Mouse (Mus musculus) heart, embryonic 12.5 days (tissue): ENCODE results near the gene Galp. TPM values are rescaled to one million over a fixed set of nuclear protein-coding genes. Genes with fewer than 3 reads are reported as not detected.
"Not testable (repeated sequence)": the region's sequence is repeated elsewhere in the genome, so short reads cannot be mapped to it uniquely, and the experiment has no call there.

ENCODE experiments used
- ATAC-seq: fragments of 200-750 bp; cut with Nextera tagmentation; 2 replicates; pipeline ENCODE4 v1.8.0; 2017; ENCODE audit warnings: moderate TSS enrichment, moderate library complexity; ENCODE audit not compliant: insufficient number of reproducible peaks, low FRiP score
- H3K27ac ChIP-seq: fragments of 300-500 bp; sonication (generic); 2 replicates; pipeline ENCODE4 v1.5.1; 2016; ENCODE audit warnings: mild to moderate bottlenecking, moderate library complexity; ENCODE audit not compliant: poor library complexity, severe bottlenecking
- H3K27me3 ChIP-seq: fragments of 300-500 bp; sonication (generic); replicated peaks from 2 replicates; pipeline ENCODE4 v1.6.1; 2016; ENCODE audit warnings: mild to moderate bottlenecking, moderate library complexity
- H3K36me3 ChIP-seq: fragments of 300-500 bp; sonication (generic); 2 replicates; pipeline ENCODE4 v1.6.1; 2016; ENCODE audit warnings: mild to moderate bottlenecking, moderate library complexity
- H3K4me1 ChIP-seq: fragments of 300-500 bp; sonication (generic); replicated peaks from 2 replicates; pipeline ENCODE4 v1.6.1; 2016; ENCODE audit warnings: mild to moderate bottlenecking
- H3K4me2 ChIP-seq: fragments of 300-500 bp; sonication (generic); 2 replicates; pipeline ENCODE4 v1.6.1; 2016; ENCODE audit warnings: mild to moderate bottlenecking, moderate library complexity
- H3K4me3 ChIP-seq: fragments of 300-500 bp; sonication (generic); 2 replicates; pipeline ENCODE4 v1.5.1; 2016; ENCODE audit warnings: mild to moderate bottlenecking
- H3K9ac ChIP-seq: fragments of 300-500 bp; sonication (generic); 2 replicates; pipeline ENCODE4 v1.6.1; 2016; ENCODE audit warnings: mild to moderate bottlenecking, moderate library complexity
- H3K9me3 ChIP-seq: fragments of 300-500 bp; sonication (generic); replicated peaks from 2 replicates; pipeline ENCODE4 v1.6.1; 2016; ENCODE audit warnings: mild to moderate bottlenecking, moderate library complexity
- WGBS: fragments of 180-500 bp; shearing (Covaris S2); methylation state at CpG from one replicate; pipeline ENCODE4 v1.1.7; 2016; 5-methylcytosine and 5-hydroxymethylcytosine counted together
- polyA plus RNA-seq: library from polyadenylated mRNA; unstranded; fragments of >200 nt; fragmentation: Nextera tagmentation; extraction: Ambion mirVana; gene quantifications from 2 replicates; pipeline ENCODE4 v1.2.1, GENCODE M21; 2016

Galp gene
- polyA plus RNA-seq, 1 experiment from 2014 or later = not detected

GRCm38 (mm10) chr7:6213144-6213543 is 16.3 kb downstream of the Galp start:
- H3K4me2 ChIP-seq = no peak overlapping the region
- H3K27me3 ChIP-seq = no peaks in the 10 kb centered on the region
- no peaks in the 10 kb centered on the region for H3K4me1 ChIP-seq
- no peaks in the 10 kb centered on the region for H3K36me3 ChIP-seq
- WGBS = 41% methylated on average over 5 of the region's 5 CpGs
- no peak overlapping the region for H3K9ac ChIP-seq
- ATAC-seq = no peak
- no peak overlapping the region for H3K4me3 ChIP-seq
- no peak overlapping the region for H3K27ac ChIP-seq
- H3K9me3 ChIP-seq = peaks cover 28% of the 10 kb centered on the region

GRCm38 (mm10) chr7:6214691-6215090 is 17.8 kb downstream of the Galp start:
- not testable (repeated sequence) for H3K27ac ChIP-seq, H3K4me3 ChIP-seq, H3K27me3 ChIP-seq, H3K4me2 ChIP-seq, H3K36me3 ChIP-seq, ATAC-seq, H3K4me1 ChIP-seq, H3K9ac ChIP-seq
- H3K9me3 ChIP-seq = peaks cover 29% of the 10 kb centered on the region
- WGBS = 82% methylated on average over 4 of the region's 4 CpGs

DNA sequence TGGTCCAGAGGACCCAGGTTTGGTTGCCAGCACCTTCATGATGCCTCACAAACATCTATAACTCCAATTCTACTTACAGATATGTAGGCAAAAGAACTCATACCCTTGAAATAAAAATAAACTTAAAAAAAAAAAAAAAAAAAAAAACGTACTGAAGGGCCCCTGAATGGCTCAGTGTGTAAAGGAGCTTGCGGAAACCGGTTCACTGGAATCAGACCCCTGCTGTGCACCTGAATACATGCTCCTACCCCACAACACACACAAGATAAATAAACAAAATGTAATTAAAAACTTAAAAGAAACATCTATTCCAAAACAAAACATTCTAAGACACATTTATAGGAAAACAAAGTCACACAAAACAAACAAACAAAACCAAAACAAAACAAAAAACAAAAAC is 23.3 kb downstream of the Galp start:
- Histone ChIP-seq H3K27me3 (no peaks in the 10 kb centered on the region), H3K27ac (no peak overlapping the region), H3K9me3 (peaks cover 26% of the 10 kb centered on the region), H3K4me3 (no peak overlapping the region), H3K4me2 (no peak overlapping the region), H3K9ac (no peak overlapping the region), H3K36me3 (no peaks in the 10 kb centered on the region), H3K4me1 (no peaks in the 10 kb centered on the region)
- WGBS = 40% methylated on average over 3 of the region's 3 CpGs
- no peak for ATAC-seq

- no peak for ATAC-seq
- H3K36me3 ChIP-seq = no peaks in the 10 kb centered on the region
- 88% methylated on average over 12 of the region's 12 CpGs for WGBS
- no peak within 1 kb of the TSS for H3K4me3 ChIP-seq
- H3K27me3 ChIP-seq = no peaks in the 10 kb centered on the region
- peaks cover 22% of the 10 kb centered on the region for H3K9me3 ChIP-seq
- H3K4me1 ChIP-seq = no peaks in the 10 kb centered on the region
- H3K4me2 ChIP-seq = no peak within 1 kb of the TSS
- no peak within 1 kb of the TSS for H3K9ac ChIP-seq
- H3K27ac ChIP-seq = no peak within 1 kb of the TSS
Observed at GRCm38 (mm10) chr7:6221978-6222377, 25.1 kb downstream of the Galp start, which contains the start of gene Zscan5b. Gene Zscan5b (plus strand): TSS chr7:6222278.

DNA sequence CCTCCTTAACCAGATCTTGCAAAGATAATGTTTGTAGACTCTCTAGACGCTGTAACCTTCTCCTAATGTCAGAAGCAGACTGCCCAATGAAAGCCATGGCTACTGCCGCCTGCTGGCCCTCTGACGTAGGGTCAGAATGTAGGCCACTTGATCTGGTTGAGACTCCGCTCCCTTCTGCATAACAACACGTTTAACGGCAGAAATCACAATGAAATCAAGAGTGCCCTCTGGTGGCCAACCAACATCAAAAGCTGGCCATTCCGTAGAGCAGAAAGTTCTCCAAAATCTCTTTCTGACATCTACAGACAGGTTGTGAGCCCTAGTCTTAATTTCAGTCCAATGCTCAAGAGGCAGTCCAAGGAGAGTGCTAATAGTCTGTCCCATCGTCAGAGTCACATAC is 31.6 kb downstream of the Galp start:
- not testable (repeated sequence) for H3K36me3 ChIP-seq, H3K27me3 ChIP-seq, H3K4me1 ChIP-seq, H3K4me3 ChIP-seq, ATAC-seq, H3K9ac ChIP-seq, H3K4me2 ChIP-seq, H3K27ac ChIP-seq
- peaks cover 20% of the 10 kb centered on the region for H3K9me3 ChIP-seq
- 60% methylated on average over 8 of the region's 8 CpGs for WGBS

- Histone ChIP-seq H3K9me3 (no peaks in the 10 kb centered on the region), H3K9ac (no peak overlapping the region), H3K27ac (no peak overlapping the region), H3K4me1 (no peaks in the 10 kb centered on the region), H3K4me2 (no peak overlapping the region), H3K27me3 (no peaks in the 10 kb centered on the region), H3K4me3 (no peak overlapping the region), H3K36me3 (no peaks in the 10 kb centered on the region)
- WGBS = 48% methylated on average over 11 of the region's 11 CpGs
- ATAC-seq = no peak
Observed at GRCm38 (mm10) chr7:6239787-6240186, 42.9 kb downstream of the Galp start.

- H3K27me3 ChIP-seq, H3K9me3 ChIP-seq, H3K4me3 ChIP-seq, ATAC-seq, H3K4me2 ChIP-seq, H3K9ac ChIP-seq, H3K4me1 ChIP-seq, H3K27ac ChIP-seq, H3K36me3 ChIP-seq: not testable (repeated sequence)
- 20% methylated on average over 1 of the region's 1 CpGs for WGBS
Observed at GRCm38 (mm10) chr7:6240841-6241425, 44.0 kb downstream of the Galp start.

GRCm38 (mm10) chr7:6244361-6245292 is 47.7 kb downstream of the Galp start:
- ATAC-seq = no peak
- H3K27ac ChIP-seq = no peak overlapping the region

GRCm38 (mm10) chr7:6252410-6252809 is 55.5 kb downstream of the Galp start, which contains the start of gene Epp13:
Gene Epp13 (plus strand): TSS chr7:6252710.
- Histone ChIP-seq H3K4me2 (no peak within 1 kb of the TSS), H3K27me3 (no peaks in the 10 kb centered on the region), H3K9me3 (peaks cover 18% of the 10 kb centered on the region), H3K4me3 (no peak within 1 kb of the TSS), H3K4me1 (no peaks in the 10 kb centered on the region), H3K9ac (no peak within 1 kb of the TSS), H3K36me3 (no peaks in the 10 kb centered on the region), H3K27ac (no peak within 1 kb of the TSS)
- no peak for ATAC-seq
- WGBS = 82% methylated on average over 6 of the region's 6 CpGs

More at GRCm38 (mm10) chr7:6244361-6245292, 47.7 kb downstream of the Galp start:
- Histone ChIP-seq H3K27me3 (no peaks in the 10 kb centered on the region), H3K9me3 (no peaks in the 10 kb centered on the region), H3K4me2 (no peak overlapping the region), H3K9ac (no peak overlapping the region), H3K4me3 (no peak overlapping the region), H3K4me1 (no peaks in the 10 kb centered on the region), H3K36me3 (no peaks in the 10 kb centered on the region)
- 38% methylated on average over 11 of the region's 11 CpGs for WGBS

DNA sequence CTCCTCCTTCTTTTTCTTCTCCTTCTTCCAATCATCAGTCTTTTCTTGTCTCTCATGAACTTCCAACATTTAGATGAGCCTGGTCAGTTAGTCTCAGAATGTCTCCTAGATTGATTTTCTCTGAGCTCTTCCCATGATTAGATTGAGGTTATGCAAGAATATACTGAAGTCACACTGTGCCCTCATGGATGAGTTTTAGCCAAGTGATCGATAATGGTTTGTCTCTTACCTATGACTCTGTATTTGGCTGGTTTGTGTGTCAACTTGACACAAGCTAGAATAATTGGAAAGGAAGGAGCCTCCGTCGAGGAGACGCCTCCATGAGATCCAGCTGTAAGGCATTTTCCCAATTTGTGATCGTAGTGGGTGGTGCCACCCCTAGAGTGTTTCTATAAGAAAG is 57.6 kb downstream of the Galp start:
- no peak overlapping the region for H3K27ac ChIP-seq
- no peaks in the 10 kb centered on the region for H3K36me3 ChIP-seq
- H3K9me3 ChIP-seq = peaks cover 19% of the 10 kb centered on the region
- 83% methylated on average over 5 of the region's 5 CpGs for WGBS
- H3K4me1 ChIP-seq = no peaks in the 10 kb centered on the region
- H3K4me2 ChIP-seq = no peak overlapping the region
- no peak overlapping the region for H3K4me3 ChIP-seq
- ATAC-seq = no peak
- H3K27me3 ChIP-seq = no peaks in the 10 kb centered on the region
- no peak overlapping the region for H3K9ac ChIP-seq

DNA sequence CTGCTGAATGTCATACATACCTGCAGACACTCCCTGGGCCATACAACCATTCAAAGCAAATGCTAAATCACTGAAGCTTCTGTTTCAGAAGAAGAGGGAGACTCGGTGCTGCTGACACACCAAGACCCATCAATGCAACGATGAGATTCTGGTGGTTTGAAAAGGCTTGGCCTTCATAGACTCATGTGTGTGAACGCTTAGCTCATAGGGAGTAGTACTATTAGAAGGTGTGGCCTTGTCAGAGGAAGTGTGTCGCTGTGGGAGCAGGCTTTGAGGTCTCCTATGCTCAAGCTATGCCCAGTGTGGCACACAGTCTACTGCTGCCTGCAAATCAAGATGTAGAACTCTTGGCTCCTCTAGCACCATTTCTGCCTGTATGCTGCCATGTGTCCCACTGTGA is 60.5 kb downstream of the Galp start:
- no peak overlapping the region for H3K4me2 ChIP-seq
- no peak for ATAC-seq
- H3K27ac ChIP-seq = no peak overlapping the region
- no peaks in the 10 kb centered on the region for H3K36me3 ChIP-seq
- H3K9me3 ChIP-seq = peaks cover 19% of the 10 kb centered on the region
- WGBS = 77% methylated on average over 4 of the region's 4 CpGs
- no peaks in the 10 kb centered on the region for H3K4me1 ChIP-seq
- no peak overlapping the region for H3K9ac ChIP-seq
- H3K4me3 ChIP-seq = no peak overlapping the region
- H3K27me3 ChIP-seq = no peaks in the 10 kb centered on the region
